In genomic region chr11:99062661-99063060, GRCm38 (mm10) we compare ENCODE assay signal across 18 mouse cellular contexts.
"Had no signal": no experiment of that assay in that cellular context is flagged by ENCODE, and none has a peak within 500 bp of the region (broad histone marks: within the 10 kb centered on the region; RNA-seq: fewer than 3 reads in every experiment).

No protein-coding gene starts in this region.

- H3K9me3 ChIP-seq: midbrain, embryonic 15.5 days; neural tube, embryonic 15.5 days had no signal

- H3K4me2 ChIP-seq: lung, embryonic 14.5 days; midbrain, embryonic 12.5 days; midbrain, embryonic 15.5 days; neural tube, embryonic 13.5 days; neural tube, embryonic 15.5 days had no signal

- DNase-seq: lung, adult 18-20 months; lung, embryonic 14.5 days; lung, postnatal 10 days; lung, postnatal 4 days; retina, postnatal 1 day; right cerebral cortex, adult 18-20 months; right cerebral cortex, postnatal 25 days; right cerebral cortex, postnatal 4 days; spleen, adult 18-20 months; thymus, adult 18-20 months; thymus, postnatal 14 days; thymus, postnatal 36 days had no signal

- H3K4me1 ChIP-seq: midbrain, embryonic 12.5 days had no signal

- H3K36me3 ChIP-seq: midbrain, embryonic 10.5 days; midbrain, embryonic 12.5 days; midbrain, embryonic 15.5 days; neural tube, embryonic 13.5 days; neural tube, embryonic 15.5 days had no signal

- H3K9ac ChIP-seq: lung, embryonic 14.5 days; midbrain, embryonic 15.5 days; neural tube, embryonic 13.5 days; neural tube, embryonic 15.5 days had no signal

- H3K27ac ChIP-seq: midbrain, embryonic 12.5 days; midbrain, embryonic 15.5 days; neural tube, embryonic 13.5 days; neural tube, embryonic 15.5 days had no signal

- H3K27me3 ChIP-seq: midbrain, embryonic 15.5 days; neural tube, embryonic 15.5 days had no signal

- ATAC-seq: midbrain, embryonic 15.5 days had no signal

- H3K4me3 ChIP-seq: midbrain, embryonic 10.5 days; midbrain, embryonic 12.5 days; midbrain, embryonic 15.5 days; myocyte; neural tube, embryonic 13.5 days; neural tube, embryonic 15.5 days had no signal
